Mouse (Mus musculus) olfactory bulb, adult 2 months (tissue): ENCODE measurements around the gene Ccnj. TPM values are rescaled to one million over a fixed set of nuclear protein-coding genes. Genes with fewer than 3 reads are reported as not detected.
A peak's percentile ranks its signal among the peaks of the same experiment; 100 is the strongest.

Experiments
- H3K27ac ChIP-seq: fragments of 200-500 bp; 2 replicates; pipeline ENCODE4 v1.5.1; 2012; ENCODE audit warnings: low read depth, low read length; ENCODE audit not compliant: insufficient read depth
- H3K4me1 ChIP-seq: fragments of 200-500 bp; 2 replicates; pipeline ENCODE4 v1.6.1; 2012; ENCODE audit warnings: low read length; ENCODE audit not compliant: control insufficient read depth, insufficient read depth
- H3K4me3 ChIP-seq: fragments of 200-500 bp; 2 replicates; pipeline ENCODE4 v1.5.1; 2012; ENCODE audit warnings: mild to moderate bottlenecking, low read depth, low read length, moderate library complexity; ENCODE audit not compliant: insufficient read depth
- CTCF ChIP-seq: fragments of 200-500 bp; IDR thresholded peaks from 2 replicates; pipeline ENCODE4 v1.5.1; 2012; ENCODE audit warnings: low read depth, mild to moderate bottlenecking, low read length, moderate library complexity; ENCODE audit not compliant: insufficient read depth
- POLR2A ChIP-seq: fragments of 200-500 bp; IDR thresholded peaks from 2 replicates; pipeline ENCODE4 v1.6.1; 2012; ENCODE audit warnings: mild to moderate bottlenecking, low read depth, low read length, moderate library complexity; ENCODE audit not compliant: insufficient read depth
- WGBS: fragments of 180-500 bp; shearing (Covaris S2); methylation state at CpG from one replicate; pipeline ENCODE4 v1.1.7; 2018; 5-methylcytosine and 5-hydroxymethylcytosine counted together
- polyA plus RNA-seq: library from polyadenylated mRNA; stranded (reverse); fragments of >200 nt; gene quantifications from 2 replicates; pipeline ENCODE4 v1.2.4, GENCODE M21; 2012; ENCODE audit warnings: low replicate concordance; ENCODE audit not compliant: missing spikeins, insufficient read depth, insufficient read length

Ccnj gene
- polyA plus RNA-seq, result not detected in 2 replicates

GRCm38 (mm10) chr19:40830703-40831415 lies at the start of gene Ccnj:
Gene Ccnj, plus strand, starts transcription at chr19:40831279.
- H3K27ac ChIP-seq, result peak within 1 kb of the TSS; percentile 22
- peak within 1 kb of the TSS; percentile 83 for H3K4me3 ChIP-seq
- WGBS, result under 1% methylated on average over 71 of the region's 71 CpGs
- peak; percentile 90 for TF ChIP-seq POLR2A
- no peak for TF ChIP-seq CTCF
- H3K4me1 ChIP-seq, result peaks cover 6% of the 10 kb centered on the region

GRCm38 (mm10) chr19:40788004-40788714 lies 42.9 kb upstream of the Ccnj start:
- Histone ChIP-seq H3K4me1 (no peaks in the 10 kb centered on the region), H3K4me3 (no peak overlapping the region), H3K27ac (no peak overlapping the region)
- no peak for TF ChIP-seq CTCF
- no peak for TF ChIP-seq POLR2A
- WGBS, result 73% methylated on average over 15 of the region's 15 CpGs

- TF ChIP-seq CTCF (no peak), POLR2A (no peak)
- H3K4me1 ChIP-seq, result no peaks in the 10 kb centered on the region
- no peak overlapping the region for H3K4me3 ChIP-seq
- WGBS, result 68% methylated on average over 2 of the region's 2 CpGs
- no peak overlapping the region for H3K27ac ChIP-seq
Observed at GRCm38 (mm10) chr19:40788715-40789084, 42.4 kb upstream of the Ccnj start.

- TF ChIP-seq POLR2A (no peak), CTCF (no peak)
- H3K27ac ChIP-seq, result no peak overlapping the region
- H3K4me1 ChIP-seq, result no peaks in the 10 kb centered on the region
- H3K4me3 ChIP-seq, result no peak overlapping the region
- 46% methylated on average over 7 of the region's 7 CpGs for WGBS
Observed at GRCm38 (mm10) chr19:40805176-40805737, 25.8 kb upstream of the Ccnj start.

GRCm38 (mm10) chr19:40809858-40810257 lies 21.2 kb upstream of the Ccnj start:
- Histone ChIP-seq H3K27ac (no peak overlapping the region), H3K4me1 (no peaks in the 10 kb centered on the region), H3K4me3 (no peak overlapping the region)
- WGBS, result 64% methylated on average over 7 of the region's 7 CpGs
- TF ChIP-seq POLR2A (no peak), CTCF (no peak)

- TF ChIP-seq POLR2A (no peak), CTCF (no peak)
- no peaks in the 10 kb centered on the region for H3K4me1 ChIP-seq
- H3K27ac ChIP-seq, result no peak overlapping the region
- 86% methylated on average over 4 of the region's 4 CpGs for WGBS
- H3K4me3 ChIP-seq, result no peak overlapping the region
Observed at GRCm38 (mm10) chr19:40811840-40812239, 19.2 kb upstream of the Ccnj start.

GRCm38 (mm10) chr19:40812778-40813177 lies 18.3 kb upstream of the Ccnj start:
- WGBS, result 97% methylated on average over 3 of the region's 3 CpGs

GRCm38 (mm10) chr19:40813385-40813784 lies 17.7 kb upstream of the Ccnj start:
- Histone ChIP-seq H3K4me3 (no peak overlapping the region), H3K27ac (no peak overlapping the region), H3K4me1 (no peaks in the 10 kb centered on the region)
- 83% methylated on average over 14 of the region's 14 CpGs for WGBS
- TF ChIP-seq CTCF (no peak), POLR2A (no peak)

More at GRCm38 (mm10) chr19:40812778-40813177, 18.3 kb upstream of the Ccnj start:
- TF ChIP-seq CTCF (no peak), POLR2A (no peak)
- H3K27ac ChIP-seq, result no peak overlapping the region
- no peaks in the 10 kb centered on the region for H3K4me1 ChIP-seq
- no peak overlapping the region for H3K4me3 ChIP-seq

GRCm38 (mm10) chr19:40815645-40816183 lies 15.4 kb upstream of the Ccnj start:
- no peak overlapping the region for H3K27ac ChIP-seq
- no peak for TF ChIP-seq CTCF
- TF ChIP-seq POLR2A, result no peak
- no peak overlapping the region for H3K4me3 ChIP-seq
- H3K4me1 ChIP-seq, result no peaks in the 10 kb centered on the region
- 87% methylated on average over 7 of the region's 7 CpGs for WGBS
